Mouse (Mus musculus): Measurements from ENCODE around the gene Olfr1386. TPM values are rescaled to one million over a fixed set of nuclear protein-coding genes. Genes with fewer than 3 reads are reported as not detected.

The Olfr1386 gene
- not detected in 2 replicates for polyA plus RNA-seq (2015; fragmentation: Nextera tagmentation; extraction: Ambion mirVana)

GRCm38 (mm10) chr11:49464746-49465145 is at the start of gene Olfr1386:
Gene Olfr1386, plus strand, starts transcription at chr11:49465046.

GRCm38 (mm10) chr11:49422767-49423166 is 42.1 kb upstream of the Olfr1386 start, which contains the start of gene Olfr1389:
Gene Olfr1389, plus strand, starts transcription at chr11:49423067.

DNA sequence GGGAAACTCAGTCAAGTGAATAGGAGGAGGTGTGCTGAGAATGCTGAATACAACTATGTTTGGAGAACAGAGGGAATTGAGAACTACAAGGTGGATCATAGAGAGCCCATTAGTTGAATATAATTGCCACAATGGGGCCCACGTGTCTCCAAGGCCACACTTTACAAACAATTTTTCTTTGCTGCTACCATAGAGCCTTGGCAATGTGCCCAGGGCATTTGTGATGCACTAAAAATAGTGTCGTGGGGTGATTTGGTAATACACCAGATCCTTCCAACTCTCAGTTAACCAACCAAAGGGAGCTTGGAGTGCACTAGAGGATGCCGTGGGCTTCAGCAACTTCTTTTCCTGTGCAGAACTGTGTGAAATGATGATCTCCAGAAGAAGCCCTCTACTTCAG is 28.4 kb upstream of the Olfr1386 start, which contains the start of gene Olfr1388:
Gene Olfr1388, plus strand, starts transcription at position 214 of the 400 bp plus-strand sequence.

GRCm38 (mm10) chr11:49455043-49455442 is 9.8 kb upstream of the Olfr1386 start, which contains the start of gene Olfr1387:
Gene Olfr1387, plus strand, starts transcription at chr11:49455343.

DNA sequence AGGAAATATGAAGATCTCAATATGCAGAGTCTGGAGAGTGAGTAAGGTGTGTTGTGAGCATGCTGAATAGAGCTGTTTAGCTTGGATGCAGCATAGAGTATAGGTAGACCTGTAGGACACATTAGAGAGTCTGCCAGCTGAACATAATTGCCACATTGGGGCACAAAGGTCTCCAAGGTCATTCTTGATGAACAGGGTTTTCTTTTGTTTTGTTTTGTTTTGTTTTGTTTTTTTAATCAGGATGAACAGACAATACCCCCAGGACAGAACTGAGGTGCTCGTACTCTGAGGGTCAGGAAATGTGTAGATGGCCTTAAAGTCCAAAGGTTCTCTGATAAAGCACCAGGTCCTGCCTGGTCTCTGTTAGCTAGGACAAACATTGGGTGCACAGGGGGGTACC is 23.9 kb downstream of the Olfr1386 start, which contains the start of gene Olfr1385:
Gene Olfr1385, plus strand, starts transcription at position 301 of the 400 bp plus-strand sequence.

GRCm38 (mm10) chr11:49519348-49519747 is 54.5 kb downstream of the Olfr1386 start, which contains the start of gene Olfr1383:
Gene Olfr1383, plus strand, starts transcription at chr11:49519648.

Other genes starting within 250 kb of the Olfr1386 start
- gene Mgat1, start 220.9 kb upstream of the Olfr1386 start, polyA plus RNA-seq (2015; fragmentation: Nextera tagmentation; extraction: Ambion mirVana) = 34.4 and 34.9 TPM in 2 replicates
- gene Olfr1393, start 186.7 kb upstream of the Olfr1386 start, polyA plus RNA-seq (2015; fragmentation: Nextera tagmentation; extraction: Ambion mirVana) = 0.17 TPM in 1 of 2 replicates, not detected in the other
- gene Olfr1392, start 179.8 kb upstream of the Olfr1386 start, polyA plus RNA-seq (2015; fragmentation: Nextera tagmentation; extraction: Ambion mirVana) = 0.08 and 0.11 TPM in 2 replicates
- not detected in 2 replicates for gene Olfr10, start 160.3 kb upstream of the Olfr1386 start, polyA plus RNA-seq (2015; fragmentation: Nextera tagmentation; extraction: Ambion mirVana)
- not detected in 2 replicates for gene Olfr1391, start 142.3 kb upstream of the Olfr1386 start, polyA plus RNA-seq (2015; fragmentation: Nextera tagmentation; extraction: Ambion mirVana)
- not detected in 2 replicates for gene Olfr1390, start 129.9 kb upstream of the Olfr1386 start, polyA plus RNA-seq (2015; fragmentation: Nextera tagmentation; extraction: Ambion mirVana)
- gene Olfr1389, start 42.0 kb upstream of the Olfr1386 start, polyA plus RNA-seq (2015; fragmentation: Nextera tagmentation; extraction: Ambion mirVana) = not detected in 2 replicates
- 0.08 TPM in 1 of 2 replicates, not detected in the other for gene Olfr1388, start 28.4 kb upstream of the Olfr1386 start, polyA plus RNA-seq (2015; fragmentation: Nextera tagmentation; extraction: Ambion mirVana)
- not detected in 2 replicates for gene Olfr1387, start 9.7 kb upstream of the Olfr1386 start, polyA plus RNA-seq (2015; fragmentation: Nextera tagmentation; extraction: Ambion mirVana)
- gene Olfr1385, start 24.0 kb downstream of the Olfr1386 start, polyA plus RNA-seq (2015; fragmentation: Nextera tagmentation; extraction: Ambion mirVana) = not detected in 2 replicates
- not detected in 2 replicates for gene Olfr1384, start 41.7 kb downstream of the Olfr1386 start, polyA plus RNA-seq (2015; fragmentation: Nextera tagmentation; extraction: Ambion mirVana)
- not detected in 2 replicates for gene Olfr1383, start 54.6 kb downstream of the Olfr1386 start, polyA plus RNA-seq (2015; fragmentation: Nextera tagmentation; extraction: Ambion mirVana)
- gene Olfr1382, start 63.2 kb downstream of the Olfr1386 start, polyA plus RNA-seq (2015; fragmentation: Nextera tagmentation; extraction: Ambion mirVana) = not detected in 2 replicates
- gene Olfr1381, start 78.4 kb downstream of the Olfr1386 start, polyA plus RNA-seq (2015; fragmentation: Nextera tagmentation; extraction: Ambion mirVana) = not detected in 2 replicates
- gene Olfr1380, start 91.8 kb downstream of the Olfr1386 start, polyA plus RNA-seq (2015; fragmentation: Nextera tagmentation; extraction: Ambion mirVana) = not detected in 2 replicates
- 0.95 and 1.4 TPM in 2 replicates for gene Flt4, start 144.2 kb downstream of the Olfr1386 start, polyA plus RNA-seq (2015; fragmentation: Nextera tagmentation; extraction: Ambion mirVana)
- gene Scgb3a1, start 198.6 kb downstream of the Olfr1386 start, polyA plus RNA-seq (2015; fragmentation: Nextera tagmentation; extraction: Ambion mirVana) = 0.53 and 1.1 TPM in 2 replicates
- 26.5 and 29.1 TPM in 2 replicates for gene Cnot6, start 247.7 kb downstream of the Olfr1386 start, polyA plus RNA-seq (2015; fragmentation: Nextera tagmentation; extraction: Ambion mirVana)